Mouse (Mus musculus) large intestine, adult 2 months (tissue): ENCODE data around the gene Npdc1. TPM values are rescaled to one million over a fixed set of nuclear protein-coding genes. Genes with fewer than 3 reads are reported as not detected.
A peak's percentile ranks its signal among the peaks of the same experiment; 100 is the strongest.
"Not testable (repeated sequence)": the region's sequence is repeated elsewhere in the genome, so short reads cannot be mapped to it uniquely, and the experiment has no call there.

Source experiments
- DNase-seq: peaks from one replicate; pipeline ENCODE4 v3.0.0-alpha.2; 2012; ENCODE audit warnings: low read depth, low spot score
- WGBS: fragments of 180-500 bp; shearing (Covaris S2); methylation state at CpG from one replicate; pipeline ENCODE4 v1.1.7; 2018; 5-methylcytosine and 5-hydroxymethylcytosine counted together
- polyA plus RNA-seq: library from polyadenylated mRNA; depleted of rRNA; stranded (reverse); fragments of >200 nt; gene quantifications from 2 replicates; pipeline ENCODE4 v1.2.3, GENCODE M21; 2012

Gene Npdc1
- polyA plus RNA-seq, 1 experiment: 126 TPM

- DNase-seq: no peak
- 46% methylated on average over 3 of the region's 3 CpGs for WGBS
These were observed 4.6 kb upstream of the Npdc1 start for GRCm38 (mm10) chr2:25394281-25395221.

- peak; percentile 51 for DNase-seq
- 2% methylated on average over 57 of the region's 57 CpGs for WGBS
These were observed 3.2 kb upstream of the Npdc1 start, which contains the start of gene Entpd2 for GRCm38 (mm10) chr2:25395721-25396596. Gene Entpd2 (plus strand): TSS chr2:25395874.

GRCm38 (mm10) chr2:25396597-25396983, 2.6 kb upstream of the Npdc1 start:
- 59% methylated on average over 3 of the region's 3 CpGs for WGBS
- no peak for DNase-seq

- 83% methylated on average over 1 of the region's 1 CpGs for WGBS
- no peak for DNase-seq
These were observed 2.1 kb upstream of the Npdc1 start for GRCm38 (mm10) chr2:25397010-25397409.

- 97% methylated on average over 7 of the region's 7 CpGs for WGBS
- no peak for DNase-seq
These were observed 1.1 kb upstream of the Npdc1 start for GRCm38 (mm10) chr2:25398065-25398464.

GRCm38 (mm10) chr2:25400291-25400690, 1.1 kb downstream of the Npdc1 start:
- 29% methylated on average over 16 of the region's 16 CpGs for WGBS
- no peak for DNase-seq

- no peak for DNase-seq
- 4% methylated on average over 17 of the region's 17 CpGs for WGBS
These were observed 1.6 kb downstream of the Npdc1 start for GRCm38 (mm10) chr2:25400764-25401163.

GRCm38 (mm10) chr2:25402377-25402971, 3.3 kb downstream of the Npdc1 start:
- 4% methylated on average over 13 of the region's 13 CpGs for WGBS
- peak; percentile 76 for DNase-seq

GRCm38 (mm10) chr2:25402972-25403601, 3.9 kb downstream of the Npdc1 start:
- WGBS: 2% methylated on average over 54 of the region's 54 CpGs
- DNase-seq: peak; percentile 53

GRCm38 (mm10) chr2:25403994-25404393, 4.8 kb downstream of the Npdc1 start:
- 86% methylated on average over 4 of the region's 4 CpGs for WGBS

GRCm38 (mm10) chr2:25408908-25409307, 9.8 kb downstream of the Npdc1 start:
- no peak for DNase-seq
- WGBS: 90% methylated on average over 10 of the region's 10 CpGs

More at GRCm38 (mm10) chr2:25403994-25404393, 4.8 kb downstream of the Npdc1 start:
- DNase-seq: no peak

- not testable (repeated sequence) for DNase-seq
These were observed 14.3 kb downstream of the Npdc1 start for GRCm38 (mm10) chr2:25413436-25413835.

GRCm38 (mm10) chr2:25417426-25417825, 18.3 kb downstream of the Npdc1 start:
- no peak for DNase-seq
- WGBS: 10% methylated on average over 3 of the region's 3 CpGs

GRCm38 (mm10) chr2:25421896-25422295, 22.7 kb downstream of the Npdc1 start:
- no peak for DNase-seq

GRCm38 (mm10) chr2:25422587-25423410, 23.6 kb downstream of the Npdc1 start, which contains the start of gene Fut7:
Gene Fut7 (plus strand): TSS chr2:25423267.
- no peak for DNase-seq

More at GRCm38 (mm10) chr2:25421896-25422295, 22.7 kb downstream of the Npdc1 start:
- 25% methylated on average over 3 of the region's 3 CpGs for WGBS

GRCm38 (mm10) chr2:25423626-25424025, 24.5 kb downstream of the Npdc1 start:
- DNase-seq: no peak
- WGBS: 73% methylated on average over 1 of the region's 1 CpGs

More at GRCm38 (mm10) chr2:25422587-25423410, 23.6 kb downstream of the Npdc1 start, which contains the start of gene Fut7:
- 44% methylated on average over 17 of the region's 17 CpGs for WGBS

GRCm38 (mm10) chr2:25425481-25425880, 26.3 kb downstream of the Npdc1 start:
- WGBS: 50% methylated on average over 27 of the region's 27 CpGs

GRCm38 (mm10) chr2:25426721-25427191, 27.6 kb downstream of the Npdc1 start:
- 38% methylated on average over 5 of the region's 5 CpGs for WGBS
- DNase-seq: no peak

More at GRCm38 (mm10) chr2:25425481-25425880, 26.3 kb downstream of the Npdc1 start:
- DNase-seq: no peak
